Mouse (Mus musculus) right cerebral cortex, postnatal 25 days (tissue): ENCODE data around the gene Cntnap1.

ENCODE experiments used
- DNase-seq: peaks from one replicate; pipeline ENCODE4 v3.0.0; 2022

Cntnap1 gene

GRCm38 (mm10) chr11:101226065-101226701 is 55.9 kb downstream of the Cntnap1 start, which contains the start of gene Ezh1:
Gene Ezh1, minus strand, starts transcription at chr11:101226463.
- peak; percentile 91 for DNase-seq

DNA sequence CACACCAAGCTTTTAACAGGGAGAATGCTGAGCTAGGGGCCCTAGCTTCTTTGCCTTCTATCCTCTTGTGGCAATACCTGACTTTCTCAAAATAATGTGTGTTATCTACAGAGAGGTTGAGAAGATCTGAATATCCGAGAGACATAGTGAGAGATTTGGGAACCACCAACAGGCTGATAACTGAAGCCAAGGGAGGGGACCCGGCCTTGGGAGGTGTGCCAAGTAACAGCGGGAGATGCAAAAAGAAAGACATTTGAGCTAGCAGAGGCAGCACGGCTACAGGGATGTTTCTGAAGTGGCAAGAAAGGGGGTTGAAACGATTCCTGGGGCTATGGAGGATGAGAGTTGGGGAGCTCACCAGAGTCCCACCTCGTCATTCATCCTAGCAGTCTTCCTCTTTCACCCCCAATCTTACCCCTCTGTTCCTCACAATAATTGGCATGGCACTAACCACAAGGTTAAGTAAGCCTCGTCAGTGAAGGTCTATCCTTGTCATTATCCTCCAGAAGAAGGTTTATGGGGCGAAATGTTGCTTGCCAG is 59.1 kb downstream of the Cntnap1 start:
- DNase-seq, result no peak

DNA sequence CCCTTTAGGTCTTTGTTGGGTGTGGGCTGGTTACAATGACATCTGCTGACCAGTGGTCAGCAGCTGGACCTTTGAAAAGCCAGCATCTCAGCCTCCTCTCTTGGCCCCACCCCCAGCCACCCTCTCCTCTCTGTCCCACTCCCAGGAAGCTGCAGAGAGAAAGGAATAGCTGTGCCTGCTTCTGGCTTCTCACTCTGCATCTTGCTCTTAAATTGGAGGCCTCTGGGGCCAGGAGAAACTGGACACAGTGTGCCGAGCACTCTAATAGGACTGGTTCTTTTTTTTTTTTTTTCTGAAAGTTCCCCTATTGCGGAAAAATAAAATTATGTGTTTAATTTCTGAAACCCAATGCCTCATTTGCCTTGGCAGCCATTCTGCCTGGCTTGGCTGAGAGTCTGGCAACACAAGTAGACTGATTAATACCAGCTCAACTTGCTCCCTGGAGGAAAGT is 59.8 kb downstream of the Cntnap1 start:
- no peak for DNase-seq

DNA sequence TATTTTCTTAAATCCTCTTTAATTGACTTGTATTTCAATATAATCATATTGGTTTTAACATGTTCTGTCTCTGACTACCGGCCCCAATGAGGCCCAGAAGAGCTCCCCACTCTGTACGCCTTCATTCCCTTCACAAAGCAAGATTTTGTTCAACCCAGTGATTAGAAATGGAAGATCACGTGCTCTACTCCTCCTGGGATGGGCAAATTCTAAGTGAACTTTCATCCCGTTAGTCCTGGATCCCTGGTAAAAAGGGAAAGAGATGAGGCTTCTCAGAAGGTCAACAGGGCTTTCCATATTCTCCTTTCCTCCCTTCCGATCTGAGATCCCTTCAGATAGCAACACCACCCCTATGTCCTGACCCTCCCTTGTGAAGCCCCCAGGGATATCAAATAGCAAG is 60.2 kb downstream of the Cntnap1 start:
- DNase-seq, result no peak

DNA sequence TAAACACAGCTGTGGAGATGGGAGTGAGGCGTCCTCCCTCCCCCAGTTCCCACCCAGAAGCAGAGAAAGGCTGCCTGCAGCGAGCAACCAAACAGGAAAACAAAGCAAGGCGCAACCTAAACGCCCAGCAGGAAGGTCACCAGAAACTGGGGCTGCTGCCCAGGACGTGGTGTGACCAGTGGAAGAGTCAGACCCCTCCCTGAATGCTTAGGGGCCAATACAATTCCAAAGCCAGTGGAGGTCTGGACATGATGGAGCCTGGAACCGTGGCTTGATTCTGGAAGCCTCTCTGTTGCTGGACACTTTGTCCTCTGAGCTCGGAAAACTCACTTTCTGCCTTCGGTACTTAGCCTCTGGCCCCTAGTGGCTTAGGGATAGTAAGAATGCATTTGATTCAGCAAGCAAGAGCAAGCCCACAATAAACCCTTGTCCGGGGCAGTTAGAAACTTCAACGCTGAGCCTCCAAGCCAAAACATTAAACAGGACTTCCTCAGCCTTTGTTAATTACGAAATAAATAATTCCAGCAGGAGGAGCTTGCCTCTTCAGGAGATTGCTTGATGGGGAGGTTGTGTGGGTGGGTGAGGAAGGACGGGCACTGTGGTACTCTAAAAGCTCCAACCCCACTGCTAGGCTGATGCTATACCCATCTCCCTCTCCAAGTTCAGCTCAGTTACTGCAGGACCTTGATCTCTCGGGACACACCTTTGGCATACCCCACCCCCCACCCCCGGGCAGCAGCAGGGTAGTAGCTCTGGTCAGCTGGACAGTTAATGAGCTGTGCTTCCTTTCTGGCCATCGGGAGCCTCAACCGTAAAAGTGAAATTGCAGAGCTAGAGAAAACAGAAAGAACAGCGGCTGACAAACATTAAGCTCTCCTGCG is 60.9 kb downstream of the Cntnap1 start:
- peak; percentile 36 for DNase-seq

DNA sequence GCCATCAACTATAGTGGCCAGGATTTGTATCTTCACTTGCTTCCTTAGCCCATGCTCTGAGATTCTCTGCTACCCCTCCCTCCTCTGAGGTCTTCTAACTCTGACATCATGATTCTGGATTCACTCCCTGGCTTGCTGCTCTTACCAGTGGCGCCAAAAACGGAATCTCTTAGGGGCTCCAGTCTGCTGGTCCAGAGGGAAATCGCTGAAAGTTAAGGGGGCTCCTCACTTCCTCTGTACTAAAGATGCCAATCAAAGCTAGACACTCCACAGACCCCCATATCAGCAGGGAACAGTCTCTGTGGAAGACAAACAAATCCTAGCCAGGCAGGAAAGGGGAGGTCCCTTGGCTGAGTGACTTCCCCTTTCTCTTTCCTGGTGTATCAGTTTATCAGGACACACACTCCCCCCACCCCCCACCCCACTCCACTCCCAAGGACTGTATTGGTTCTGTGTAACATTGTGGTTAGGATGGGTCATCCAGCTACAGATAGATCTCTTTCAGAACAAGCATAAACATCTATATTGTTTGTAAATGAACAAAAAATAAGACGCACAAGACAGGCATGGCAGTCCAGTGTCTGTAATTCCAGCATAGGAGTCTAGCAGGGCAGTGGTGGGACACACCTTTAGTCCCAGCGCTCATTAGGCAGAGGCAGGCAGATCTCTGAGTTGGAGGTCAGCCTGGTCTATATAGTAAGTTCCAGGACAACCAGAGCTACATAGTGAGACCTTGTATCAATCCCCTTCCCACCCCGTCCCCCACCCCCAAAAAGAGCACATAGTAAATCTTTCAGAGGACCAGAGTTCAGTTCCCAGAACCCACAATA is 61.9 kb downstream of the Cntnap1 start:
- no peak for DNase-seq

DNA sequence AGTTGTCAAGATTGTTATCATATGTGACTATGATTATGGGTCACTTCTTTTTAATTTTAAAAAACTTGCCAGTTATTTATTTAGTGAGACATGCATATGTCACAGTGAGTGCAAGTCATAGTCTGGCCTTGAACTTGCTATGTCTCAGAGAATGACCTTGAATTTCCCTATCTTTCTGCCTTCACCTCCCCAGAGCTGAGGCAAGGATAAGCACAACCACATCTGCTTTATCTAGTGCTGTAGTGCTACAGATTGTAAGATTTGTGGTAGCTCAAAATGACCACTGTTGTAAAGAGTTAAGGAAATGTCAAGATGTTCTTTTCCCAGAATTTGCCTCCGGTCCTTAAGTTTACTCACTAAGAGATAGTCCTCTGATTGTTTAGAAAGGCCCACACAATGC is 62.9 kb downstream of the Cntnap1 start:
- DNase-seq, result no peak

- no peak for DNase-seq
These were observed 63.8 kb downstream of the Cntnap1 start for GRCm38 (mm10) chr11:101234124-101234523.

- no peak for DNase-seq
These were observed 65.1 kb downstream of the Cntnap1 start for GRCm38 (mm10) chr11:101235429-101235828.

GRCm38 (mm10) chr11:101236782-101237181 is 66.5 kb downstream of the Cntnap1 start:
- no peak for DNase-seq

DNA sequence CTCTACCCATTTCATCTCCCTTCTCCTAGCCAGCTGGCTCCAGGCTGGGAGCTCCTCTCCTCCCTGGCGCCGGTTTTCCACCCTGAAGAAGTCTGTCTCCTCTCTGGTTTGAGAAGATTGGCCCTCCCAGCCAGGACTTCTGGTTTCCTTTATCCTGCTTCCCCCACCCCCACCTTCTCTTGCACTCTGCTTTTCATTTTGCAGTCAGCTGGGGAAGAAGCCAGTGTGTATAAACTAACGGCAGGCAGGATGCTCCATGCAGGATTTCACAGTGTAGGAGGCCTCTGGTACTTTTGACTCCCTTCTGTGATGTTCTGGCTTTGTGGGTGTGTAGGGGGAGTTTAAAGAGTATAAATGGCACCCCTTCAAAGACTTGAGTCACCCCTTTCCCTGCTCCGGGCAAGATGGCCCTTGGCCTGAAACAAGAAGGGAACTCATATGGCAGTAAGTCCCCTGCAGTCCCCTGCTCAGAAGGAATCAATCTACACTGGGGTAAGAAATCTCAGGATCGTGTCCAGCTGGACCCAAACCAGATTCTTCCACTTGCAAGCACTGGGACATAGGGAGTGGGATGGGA is 67.8 kb downstream of the Cntnap1 start:
- peak; percentile 14 for DNase-seq
